Mouse (Mus musculus): Measurements from ENCODE around the gene Jam2. TPM values are rescaled to one million over a fixed set of nuclear protein-coding genes. Genes with fewer than 3 reads are reported as not detected.

The Jam2 gene
- polyA plus RNA-seq, 1 experiment from 2014 or later = 8.2 TPM

- no peaks in the 10 kb centered on the region for H3K27me3 ChIP-seq
- H3K36me3 ChIP-seq = no peaks in the 10 kb centered on the region
- WGBS = 78% methylated on average over 24 of the region's 24 CpGs
- no peaks in the 10 kb centered on the region for H3K9me3 ChIP-seq
- no peaks in the 10 kb centered on the region for H3K4me1 ChIP-seq
- H3K9ac ChIP-seq = no peak overlapping the region
- no peak overlapping the region for H3K4me3 ChIP-seq
- H3K4me2 ChIP-seq (replicated peaks) = no peak overlapping the region
- H3K27ac ChIP-seq = no peak overlapping the region
- no peak for ATAC-seq (ENCODE audit: insufficient number of reproducible peaks, insufficient read depth, low FRiP score, low TSS enrichment)
Measured at GRCm38 (mm10) chr16:84875012-84875717, 101.2 kb downstream of the Jam2 start.

Other genes with a start within 250 kb of the Jam2 start
- 43.6 and 45.0 TPM in 2 replicates for gene Mrpl39, start 38.4 kb upstream of the Jam2 start, polyA plus RNA-seq (2016; fragmentation: Nextera tagmentation; extraction: Ambion mirVana)
- 39.2 and 41.7 TPM in 2 replicates for gene Gabpa, start 60.8 kb downstream of the Jam2 start, polyA plus RNA-seq (2016; fragmentation: Nextera tagmentation; extraction: Ambion mirVana)
- 777 and 800 TPM in 2 replicates for gene Atp5j, start 61.5 kb downstream of the Jam2 start, polyA plus RNA-seq (2016; fragmentation: Nextera tagmentation; extraction: Ambion mirVana)

All from embryonic facial prominence, embryonic 12.5 days (tissue).